Mouse (Mus musculus) forebrain, postnatal 0 days (tissue): ENCODE data around the gene Ppfibp1. TPM values are rescaled to one million over a fixed set of nuclear protein-coding genes. Genes with fewer than 3 reads are reported as not detected.
A peak's percentile ranks its signal among the peaks of the same experiment; 100 is the strongest.
"Not testable (repeated sequence)": the region's sequence is repeated elsewhere in the genome, so short reads cannot be mapped to it uniquely, and the experiment has no call there.

ENCODE experiments used
- ATAC-seq: fragments of 200-750 bp; cut with Nextera tagmentation; 2 replicates; pipeline ENCODE4 v1.8.0; 2017; ENCODE audit warnings: mild to moderate bottlenecking, moderate library complexity
- DNase-seq: peaks from one replicate; pipeline ENCODE4 v3.0.0-alpha.2; 2015
- H3K27ac ChIP-seq: fragments of 300-500 bp; sonication (generic); 2 replicates; pipeline ENCODE4 v1.5.1; 2014; ENCODE audit warnings: low read depth, mild to moderate bottlenecking, antibody characterized with exemption, low read length, moderate library complexity, mixed read lengths
- H3K27me3 ChIP-seq: fragments of 300-500 bp; sonication (generic); 2 replicates; pipeline ENCODE4 v1.6.1; 2014; ENCODE audit warnings: mild to moderate bottlenecking, low read length, mixed read lengths; ENCODE audit not compliant: insufficient read depth
- H3K36me3 ChIP-seq: fragments of 300-500 bp; sonication (generic); 2 replicates; pipeline ENCODE4 v1.6.1; 2014; ENCODE audit warnings: mild to moderate bottlenecking, moderate library complexity; ENCODE audit not compliant: insufficient read depth
- H3K4me1 ChIP-seq: fragments of 300-500 bp; sonication (generic); 2 replicates; pipeline ENCODE4 v1.6.1; 2014; ENCODE audit warnings: antibody characterized with exemption; ENCODE audit not compliant: insufficient read depth
- H3K4me2 ChIP-seq: fragments of 300-500 bp; sonication (generic); 2 replicates; pipeline ENCODE4 v1.6.1; 2014; ENCODE audit warnings: low read depth, mild to moderate bottlenecking, moderate library complexity
- H3K4me3 ChIP-seq: fragments of 300-500 bp; sonication (generic); 2 replicates; pipeline ENCODE4 v1.5.1; 2014; ENCODE audit warnings: low read depth, low read length, mixed read lengths
- H3K9ac ChIP-seq: fragments of 300-500 bp; sonication (generic); 2 replicates; pipeline ENCODE4 v1.6.1; 2014; ENCODE audit warnings: mild to moderate bottlenecking
- H3K9me3 ChIP-seq: fragments of 300-500 bp; sonication (generic); 2 replicates; pipeline ENCODE4 v1.6.1; 2016; ENCODE audit warnings: low read length
- CTCF ChIP-seq: sonication (generic); IDR thresholded peaks from 2 replicates; pipeline ENCODE4 v1.5.1; 2016; ENCODE audit warnings: antibody characterized with exemption, control low read depth, low read depth
- WGBS: fragments of 180-500 bp; shearing (Covaris S2); extraction: QIAGEN DNeasy Blood & Tissue Kit; methylation state at CpG from one replicate; pipeline ENCODE4 v1.1.7; 2014; 5-methylcytosine and 5-hydroxymethylcytosine counted together
- polyA plus RNA-seq: library from polyadenylated mRNA; unstranded; fragments of >200 nt; fragmentation: Nextera tagmentation; extraction: Ambion mirVana; gene quantifications from 2 replicates; pipeline ENCODE4 v1.2.1, GENCODE M21; 2015
- total RNA-seq: library from RNA; depleted of rRNA; stranded (reverse); fragments of >200 nt; gene quantifications from 2 replicates; pipeline ENCODE4 v1.2.3, GENCODE M21; 2014

Ppfibp1 gene
- total and polyA plus RNA-seq, 2 experiments from 2014 or later = 23.8 to 33.0 TPM

DNA sequence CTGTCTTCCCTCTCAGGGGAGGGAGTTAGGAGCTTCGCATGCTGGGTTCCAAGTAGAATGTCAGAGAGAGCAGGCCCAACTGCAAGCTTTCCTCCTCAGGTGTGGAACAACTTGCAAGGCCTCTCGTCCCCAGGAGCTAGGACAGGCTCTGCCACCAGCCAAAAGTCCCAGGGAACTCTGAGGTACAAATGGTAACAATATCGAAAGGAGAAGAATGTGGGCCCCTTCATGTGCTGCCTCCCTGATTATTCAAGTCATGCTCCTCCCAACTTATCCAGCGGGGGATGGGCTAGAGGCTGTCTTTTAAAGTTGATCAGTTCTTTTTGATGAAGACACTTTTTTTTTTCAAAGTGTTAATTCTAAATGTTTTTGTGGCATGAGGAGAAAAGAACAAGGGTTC, 38.2 kb upstream of the Ppfibp1 start, which contains the start of gene Smco2:
Gene Smco2 (plus strand): TSS at position 55 of the 400 bp plus-strand sequence.
- DNase-seq (no peak), ATAC-seq (no peak)
- H3K4me2 ChIP-seq = no peak within 1 kb of the TSS
- no peak within 1 kb of the TSS for H3K27ac ChIP-seq
- H3K36me3 ChIP-seq = no peaks in the 10 kb centered on the region
- no peak for TF ChIP-seq CTCF
- no peak within 1 kb of the TSS for H3K4me3 ChIP-seq
- H3K9ac ChIP-seq = no peak within 1 kb of the TSS
- 73% methylated on average over 4 of the region's 4 CpGs for WGBS
- H3K27me3 ChIP-seq = no peaks in the 10 kb centered on the region
- H3K4me1 ChIP-seq = no peaks in the 10 kb centered on the region
- H3K9me3 ChIP-seq = no peaks in the 10 kb centered on the region

DNA sequence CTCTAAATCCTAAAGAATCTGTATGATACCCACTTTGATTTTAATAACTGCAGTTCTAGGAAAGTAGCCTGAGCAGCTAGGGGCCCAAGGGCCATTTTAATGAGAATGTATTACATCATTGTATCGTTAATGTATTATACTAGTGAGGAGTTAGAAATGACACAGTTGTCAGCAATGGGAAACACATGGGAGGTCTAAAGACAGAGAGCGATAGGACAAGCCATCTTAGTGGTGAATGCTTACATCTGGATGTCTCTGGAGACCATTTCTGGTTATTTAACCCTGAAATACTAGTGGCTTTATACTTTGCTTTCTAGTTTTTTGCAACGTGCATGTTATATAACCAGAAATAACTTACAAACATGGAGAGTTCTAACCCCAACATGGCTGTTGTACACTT, 36.4 kb upstream of the Ppfibp1 start:
- whole genome bisulfite sequencing = 84% methylated on average over 3 of the region's 3 CpGs
- no peak overlapping the region for H3K27ac ChIP-seq
- H3K36me3 ChIP-seq = no peaks in the 10 kb centered on the region
- ATAC-seq = no peak
- no peak for DNase-seq
- no peak for TF ChIP-seq CTCF
- H3K4me3 ChIP-seq = no peak overlapping the region
- H3K4me2 ChIP-seq = no peak overlapping the region
- H3K9ac ChIP-seq = no peak overlapping the region
- H3K9me3 ChIP-seq = no peaks in the 10 kb centered on the region
- no peaks in the 10 kb centered on the region for H3K27me3 ChIP-seq
- H3K4me1 ChIP-seq = no peaks in the 10 kb centered on the region

DNA sequence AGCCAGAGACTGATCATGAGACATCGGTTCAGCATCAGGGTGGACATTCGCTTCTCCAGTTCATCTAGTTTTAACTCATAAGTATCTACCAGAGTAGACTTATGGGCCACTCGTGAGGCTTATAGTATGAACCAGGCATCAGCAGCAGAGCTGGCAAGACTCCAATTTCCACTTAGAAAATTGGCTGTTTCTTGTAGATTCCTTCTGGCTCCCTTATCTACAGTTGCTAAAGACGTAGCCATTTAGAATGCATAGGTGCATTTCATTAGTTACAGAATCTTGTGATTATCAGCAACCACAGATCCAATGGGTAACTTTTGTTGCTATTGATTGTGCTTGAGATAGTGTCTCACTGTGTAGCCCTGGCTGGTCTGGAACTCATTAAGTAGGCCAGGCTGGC, 35.5 kb upstream of the Ppfibp1 start:
- Histone ChIP-seq H3K4me3 (no peak overlapping the region), H3K36me3 (no peaks in the 10 kb centered on the region), H3K9me3 (no peaks in the 10 kb centered on the region), H3K9ac (no peak overlapping the region), H3K4me1 (no peaks in the 10 kb centered on the region), H3K27ac (no peak overlapping the region), H3K27me3 (no peaks in the 10 kb centered on the region), H3K4me2 (no peak overlapping the region)
- ATAC-seq (peak; percentile 29; the same call in 1 of the 2 replicates), DNase-seq (peak; percentile 54)
- no peak for TF ChIP-seq CTCF
- 69% methylated on average over 4 of the region's 4 CpGs for WGBS

GRCm38 (mm10) chr6:146855185-146855584, 33.1 kb upstream of the Ppfibp1 start:
- Histone ChIP-seq H3K27me3 (no peaks in the 10 kb centered on the region), H3K9me3 (no peaks in the 10 kb centered on the region), H3K9ac (no peak overlapping the region), H3K4me2 (no peak overlapping the region), H3K36me3 (no peaks in the 10 kb centered on the region), H3K4me1 (no peaks in the 10 kb centered on the region), H3K4me3 (no peak overlapping the region), H3K27ac (no peak overlapping the region)
- no peak for TF ChIP-seq CTCF
- 95% methylated on average over 9 of the region's 9 CpGs for WGBS
- ATAC-seq = no peak
- DNase-seq = no peak

- 70% methylated on average over 2 of the region's 2 CpGs for WGBS
- no peak overlapping the region for H3K9ac ChIP-seq
These were observed 30.9 kb upstream of the Ppfibp1 start for GRCm38 (mm10) chr6:146857386-146857785.

DNA sequence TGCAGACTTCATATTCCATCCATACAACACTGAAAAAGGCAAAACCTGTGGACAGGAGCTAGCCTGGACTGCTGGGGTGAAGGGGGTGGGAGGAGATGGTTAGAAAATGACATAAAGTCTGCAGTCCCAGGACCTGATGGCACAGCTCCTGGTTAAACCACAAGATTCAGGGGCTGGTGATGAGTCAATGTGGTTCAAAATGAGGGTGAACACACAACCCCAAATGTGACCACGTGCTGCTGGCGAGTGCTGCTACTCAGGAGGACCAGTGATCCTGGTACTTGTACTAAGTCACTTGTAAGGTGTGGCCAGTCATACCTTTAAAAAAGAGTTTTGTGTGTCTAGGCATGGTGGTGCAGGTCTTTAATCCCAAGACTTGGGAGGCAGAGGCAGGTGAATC, 25.1 kb upstream of the Ppfibp1 start:
- no peaks in the 10 kb centered on the region for H3K36me3 ChIP-seq
- H3K4me1 ChIP-seq = no peaks in the 10 kb centered on the region
- no peaks in the 10 kb centered on the region for H3K9me3 ChIP-seq
- DNase-seq = no peak
- no peak for TF ChIP-seq CTCF
- no peak overlapping the region for H3K9ac ChIP-seq
- no peaks in the 10 kb centered on the region for H3K27me3 ChIP-seq
- H3K27ac ChIP-seq = no peak overlapping the region
- no peak overlapping the region for H3K4me2 ChIP-seq
- WGBS = 94% methylated on average over 2 of the region's 2 CpGs
- ATAC-seq = no peak
- no peak overlapping the region for H3K4me3 ChIP-seq

More at GRCm38 (mm10) chr6:146857386-146857785, 30.9 kb upstream of the Ppfibp1 start:
- no peak overlapping the region for H3K27ac ChIP-seq
- DNase-seq = peak; percentile 5
- H3K36me3 ChIP-seq = no peaks in the 10 kb centered on the region
- no peak overlapping the region for H3K4me3 ChIP-seq
- H3K4me1 ChIP-seq = no peaks in the 10 kb centered on the region
- H3K9me3 ChIP-seq = no peaks in the 10 kb centered on the region
- ATAC-seq = peak; percentile 20; the same call in 1 of the 2 replicates
- H3K27me3 ChIP-seq = no peaks in the 10 kb centered on the region
- TF ChIP-seq CTCF = no peak
- H3K4me2 ChIP-seq = no peak overlapping the region

DNA sequence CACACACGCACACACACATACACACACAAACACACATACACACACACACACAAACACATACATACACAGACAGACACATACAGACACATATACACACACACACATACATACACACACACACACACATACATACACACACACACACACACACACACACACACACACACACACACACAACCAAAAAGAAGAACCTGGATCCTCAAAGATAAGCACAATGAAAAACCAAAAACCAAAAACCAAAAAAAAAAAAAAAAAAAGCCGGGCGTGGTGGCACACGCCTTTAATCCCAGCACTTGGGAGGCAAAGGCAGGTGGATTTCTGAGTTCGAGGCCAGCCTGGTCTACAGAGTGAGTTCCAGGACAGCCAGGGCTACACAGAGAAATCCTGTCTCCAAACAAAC, 23.9 kb upstream of the Ppfibp1 start:
- H3K27ac ChIP-seq, H3K9me3 ChIP-seq, H3K27me3 ChIP-seq, ATAC-seq, DNase-seq, H3K4me3 ChIP-seq, H3K4me1 ChIP-seq, H3K9ac ChIP-seq, H3K4me2 ChIP-seq, H3K36me3 ChIP-seq: not testable (repeated sequence)
- WGBS = 98% methylated on average over 2 of the region's 5 CpGs

DNA sequence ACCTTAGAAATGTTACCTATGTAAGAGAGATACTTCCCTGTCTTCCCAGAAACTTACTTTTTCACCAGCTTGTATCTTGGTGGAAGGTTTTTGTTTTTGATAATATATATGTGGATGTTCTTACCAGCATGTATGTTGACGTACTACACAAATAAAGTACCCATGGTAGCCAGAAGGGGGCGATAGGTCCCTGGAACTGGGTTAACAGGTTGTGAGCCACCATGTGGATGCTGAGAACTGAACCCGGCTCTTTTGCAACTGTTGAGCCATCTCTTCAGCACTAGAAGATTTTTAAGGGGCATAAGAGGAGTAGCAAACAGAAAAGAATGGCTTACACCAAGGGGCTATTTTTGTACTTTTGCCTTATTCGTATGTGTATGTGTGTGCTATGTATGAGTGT, 22.6 kb upstream of the Ppfibp1 start:
- H3K36me3 ChIP-seq = no peaks in the 10 kb centered on the region
- no peak for DNase-seq
- H3K27me3 ChIP-seq = no peaks in the 10 kb centered on the region
- H3K27ac ChIP-seq = no peak overlapping the region
- TF ChIP-seq CTCF = 0 out of 2 replicates have a peak, but pooled peaks have one; percentile 19
- no peak overlapping the region for H3K9ac ChIP-seq
- no peaks in the 10 kb centered on the region for H3K4me1 ChIP-seq
- no peaks in the 10 kb centered on the region for H3K9me3 ChIP-seq
- no peak overlapping the region for H3K4me3 ChIP-seq
- no peak for ATAC-seq
- WGBS = 81% methylated on average over 4 of the region's 4 CpGs
- H3K4me2 ChIP-seq = no peak overlapping the region
